Mouse (Mus musculus) large intestine, adult 2 months (tissue): ENCODE measurements around the gene Pecr. TPM values are rescaled to one million over a fixed set of nuclear protein-coding genes. Genes with fewer than 3 reads are reported as not detected.
"Not testable (repeated sequence)": the region's sequence is repeated elsewhere in the genome, so short reads cannot be mapped to it uniquely, and the experiment has no call there.

Experiments
- DNase-seq: peaks from one replicate; pipeline ENCODE4 v3.0.0-alpha.2; 2012; ENCODE audit warnings: low read depth, low spot score
- WGBS: fragments of 180-500 bp; shearing (Covaris S2); methylation state at CpG from one replicate; pipeline ENCODE4 v1.1.7; 2018; 5-methylcytosine and 5-hydroxymethylcytosine counted together
- polyA plus RNA-seq: library from polyadenylated mRNA; depleted of rRNA; stranded (reverse); fragments of >200 nt; gene quantifications from 2 replicates; pipeline ENCODE4 v1.2.3, GENCODE M21; 2012

The Pecr gene
- polyA plus RNA-seq, 1 experiment = 13.0 TPM

DNA sequence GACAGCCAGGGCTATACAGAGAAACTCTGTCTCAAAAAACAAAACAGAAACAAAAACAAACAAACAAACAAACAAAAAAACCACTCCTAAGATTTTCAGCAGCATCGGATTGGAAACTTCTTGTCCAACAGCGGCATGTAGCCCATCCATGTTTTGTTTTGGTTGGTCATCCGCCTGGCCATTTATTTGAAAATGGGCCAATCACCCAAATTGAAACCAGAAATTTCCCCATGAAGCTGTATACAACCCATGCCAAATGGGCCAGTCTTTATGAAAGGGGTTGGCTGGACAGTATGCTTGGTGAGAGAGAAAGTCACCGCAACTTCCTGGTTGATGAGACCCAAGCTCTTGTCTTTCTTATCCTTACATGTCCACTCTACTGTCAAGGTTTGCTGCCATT is 6.8 kb upstream of the Pecr start:
- DNase-seq = no peak
- WGBS = 94% methylated on average over 4 of the region's 4 CpGs

- DNase-seq = no peak
These were observed 4.5 kb upstream of the Pecr start for GRCm38 (mm10) chr1:72288527-72289150.

DNA sequence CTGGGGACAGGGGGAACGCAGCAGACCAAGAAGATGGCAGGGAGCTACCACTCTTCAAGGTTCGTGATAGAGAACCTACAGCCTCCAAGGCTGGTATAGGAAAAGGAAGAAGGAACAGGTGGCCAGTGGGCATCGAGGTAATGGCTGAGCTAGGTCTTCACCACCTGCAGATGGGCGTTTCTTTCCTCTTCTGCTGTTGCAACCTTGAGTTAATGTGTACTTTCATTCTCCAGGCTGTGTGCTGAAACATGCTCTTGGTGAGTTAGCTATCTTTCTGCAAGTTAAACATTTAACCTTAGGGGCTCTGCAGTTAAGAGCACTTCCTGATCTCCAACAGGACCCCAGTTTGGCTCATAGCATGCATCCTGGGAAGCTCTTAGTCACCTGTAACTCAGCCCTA is 3.8 kb upstream of the Pecr start:
- no peak for DNase-seq

More at GRCm38 (mm10) chr1:72288527-72289150, 4.5 kb upstream of the Pecr start:
- WGBS = 84% methylated on average over 4 of the region's 4 CpGs

GRCm38 (mm10) chr1:72286904-72287303 is 2.8 kb upstream of the Pecr start:
- DNase-seq = no peak

More for the DNA sequence above, 3.8 kb upstream of the Pecr start:
- 48% methylated on average over 4 of the region's 4 CpGs for WGBS

DNA sequence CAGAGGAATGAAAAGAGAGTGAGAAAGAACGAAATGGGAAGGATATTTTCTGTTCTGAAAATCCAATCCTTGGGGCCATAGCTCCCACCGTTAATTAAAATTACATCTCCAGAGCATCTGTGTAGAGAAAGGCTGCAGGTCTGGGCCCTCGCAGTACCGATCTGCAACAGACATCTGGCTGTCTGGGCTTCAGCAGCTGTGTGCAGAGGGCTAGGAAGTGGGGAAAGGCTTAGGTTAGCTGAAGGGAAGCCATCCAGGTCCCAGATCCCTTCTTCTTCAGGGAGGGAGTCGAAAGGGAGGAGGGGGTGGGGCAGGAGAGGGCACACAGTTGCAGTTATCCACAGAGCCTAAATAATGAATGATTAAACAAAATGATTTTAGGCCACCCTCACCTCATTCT is 425 bp upstream of the Pecr start:
- no peak for DNase-seq
- WGBS = 8% methylated on average over 5 of the region's 5 CpGs

More at GRCm38 (mm10) chr1:72286904-72287303, 2.8 kb upstream of the Pecr start:
- 75% methylated on average over 5 of the region's 5 CpGs for WGBS

DNA sequence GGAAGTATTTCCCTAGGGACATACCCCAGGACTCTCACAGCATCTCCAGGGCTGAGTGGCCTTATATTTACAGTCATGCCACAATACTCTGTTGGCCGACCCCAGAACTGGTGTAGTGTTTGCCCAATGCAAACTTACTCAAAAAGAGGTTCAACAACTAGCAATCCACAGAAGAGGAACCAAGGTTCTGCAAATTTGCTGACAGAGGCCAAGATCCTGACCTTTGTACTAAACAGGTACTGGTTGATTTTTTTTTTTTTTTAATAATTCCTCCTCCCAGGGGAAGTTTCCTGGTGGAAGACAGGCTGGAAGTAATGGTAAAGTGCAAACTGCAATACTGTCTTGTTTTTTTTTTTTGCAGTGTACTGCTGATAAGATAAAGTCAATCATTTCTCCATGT is 1.5 kb downstream of the Pecr start:
- 28% methylated on average over 1 of the region's 1 CpGs for WGBS
- no peak for DNase-seq

DNA sequence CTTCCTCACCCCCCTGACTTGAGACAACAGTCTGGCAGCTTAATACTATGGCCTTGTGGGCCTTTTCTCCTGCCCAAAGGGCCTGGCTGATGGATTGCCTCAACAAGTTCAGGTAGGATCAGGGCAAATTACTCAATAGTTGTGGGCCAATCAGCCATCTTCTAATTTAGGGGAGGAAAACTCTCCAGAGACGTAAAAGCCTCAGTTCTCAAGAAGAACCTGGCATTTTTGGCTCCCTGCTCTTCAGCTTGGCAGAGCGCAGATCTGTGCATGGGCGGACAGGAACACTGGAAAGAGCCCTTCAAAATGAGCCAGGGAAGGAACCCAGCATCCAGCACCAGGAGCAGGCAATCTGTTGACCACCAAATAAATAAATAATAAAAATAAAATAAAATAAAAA is 6.0 kb downstream of the Pecr start:
- no peak for DNase-seq
- WGBS = 94% methylated on average over 3 of the region's 3 CpGs

GRCm38 (mm10) chr1:72263099-72263498 is 21.0 kb downstream of the Pecr start:
- DNase-seq = no peak
- WGBS = 90% methylated on average over 3 of the region's 3 CpGs

GRCm38 (mm10) chr1:72256381-72257256 is 27.5 kb downstream of the Pecr start:
- no peak for DNase-seq
- 80% methylated on average over 9 of the region's 9 CpGs for WGBS

GRCm38 (mm10) chr1:72255854-72256175 is 28.3 kb downstream of the Pecr start:
- DNase-seq = no peak

DNA sequence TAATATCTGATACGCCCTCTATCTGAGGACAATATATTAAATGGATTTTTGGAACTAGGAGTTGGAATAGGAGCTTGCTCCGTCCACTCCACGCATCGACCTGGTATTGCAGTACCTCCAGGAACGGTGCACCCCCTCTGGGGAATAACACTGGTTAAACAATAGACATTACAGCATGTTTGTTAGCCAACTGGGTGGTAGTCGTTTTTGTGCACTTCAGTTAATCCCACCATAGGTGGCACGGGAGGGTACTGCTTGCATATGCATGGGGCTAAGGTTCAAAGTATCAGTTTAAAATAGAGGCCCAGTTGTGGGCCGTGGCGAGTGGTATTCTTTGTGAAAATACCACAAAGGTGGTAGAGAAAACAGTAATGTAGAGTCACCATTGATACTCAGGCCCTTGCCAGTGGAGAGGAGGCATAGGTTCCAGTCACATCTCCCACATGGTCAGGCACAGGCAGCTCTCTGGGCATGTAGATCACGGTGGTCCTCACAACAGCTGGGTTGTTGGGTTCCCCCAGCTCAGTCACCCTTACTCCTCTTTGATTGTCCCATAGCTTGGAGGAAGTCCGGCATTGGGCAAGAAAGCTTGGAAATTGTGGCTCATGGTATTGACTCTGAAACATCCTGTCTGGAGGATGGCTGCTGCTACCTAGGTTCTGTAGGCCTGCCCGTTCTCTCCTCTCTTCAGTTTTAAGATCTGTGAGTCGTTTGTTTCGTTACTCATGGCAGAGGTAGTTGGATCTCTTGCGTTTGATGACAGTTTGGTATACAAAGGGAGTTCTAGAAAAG is 28.9 kb downstream of the Pecr start:
- DNase-seq = peak; percentile 22
- 7% methylated on average over 15 of the region's 15 CpGs for WGBS

More at GRCm38 (mm10) chr1:72255854-72256175, 28.3 kb downstream of the Pecr start:
- WGBS = 38% methylated on average over 11 of the region's 11 CpGs

GRCm38 (mm10) chr1:72254545-72255061 is 29.5 kb downstream of the Pecr start:
- WGBS = under 1% methylated on average over 35 of the region's 35 CpGs
- peak; percentile 75 for DNase-seq

DNA sequence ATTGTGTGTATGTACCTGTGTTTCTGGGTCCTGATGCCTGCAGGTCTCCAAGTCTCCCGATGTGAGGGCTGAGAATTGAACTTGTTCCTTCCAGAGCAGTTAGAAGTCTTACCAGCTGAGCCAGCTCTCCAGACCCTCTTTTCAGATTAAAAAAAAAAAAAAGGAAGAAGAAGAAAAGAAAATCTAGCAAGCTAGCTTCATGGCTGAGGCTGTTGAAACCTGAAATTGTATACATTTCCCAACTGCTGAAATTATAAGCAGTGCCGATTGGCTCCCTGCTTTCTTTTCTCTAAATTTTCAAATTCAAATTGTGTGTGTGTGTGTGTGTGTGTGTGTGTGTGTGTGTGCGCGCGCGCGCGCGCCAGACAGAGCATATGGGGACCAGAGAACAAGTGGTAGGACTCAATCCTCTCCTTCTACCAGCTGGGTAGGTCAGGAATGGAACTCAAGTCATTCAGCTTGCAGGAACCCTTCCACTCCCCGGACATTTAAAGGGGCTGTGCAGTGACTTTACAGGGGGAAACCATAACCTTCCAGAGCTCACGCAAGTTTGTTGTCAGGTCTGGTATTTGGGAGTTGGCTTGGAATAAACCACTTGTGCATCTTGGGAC is 30.1 kb downstream of the Pecr start:
- DNase-seq = no peak
- WGBS = 15% methylated on average over 11 of the region's 11 CpGs

DNA sequence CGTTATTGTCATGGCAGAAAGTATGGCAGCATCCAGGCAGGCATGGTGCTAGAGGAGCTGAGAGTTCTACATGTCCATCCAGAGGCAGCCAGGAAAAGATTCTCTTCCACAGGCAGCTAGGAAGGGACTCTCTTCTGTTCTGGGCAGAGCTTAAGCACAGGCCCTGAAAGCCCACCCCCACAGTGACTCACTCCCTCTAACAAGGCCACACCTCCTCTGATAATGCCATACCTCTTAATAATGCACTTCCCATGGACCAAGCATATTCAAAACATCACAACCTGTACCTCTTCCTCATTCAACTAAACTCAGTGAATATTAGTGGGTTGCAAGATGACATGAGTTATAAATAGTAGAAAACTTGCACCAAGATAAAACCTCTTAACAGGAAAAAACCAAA is 32.3 kb downstream of the Pecr start:
- no peak for DNase-seq
- WGBS = 98% methylated on average over 1 of the region's 1 CpGs

- DNase-seq = not testable (repeated sequence)
- WGBS = 63% methylated on average over 9 of the region's 9 CpGs
These were observed 35.8 kb downstream of the Pecr start for GRCm38 (mm10) chr1:72248226-72248737.

DNA sequence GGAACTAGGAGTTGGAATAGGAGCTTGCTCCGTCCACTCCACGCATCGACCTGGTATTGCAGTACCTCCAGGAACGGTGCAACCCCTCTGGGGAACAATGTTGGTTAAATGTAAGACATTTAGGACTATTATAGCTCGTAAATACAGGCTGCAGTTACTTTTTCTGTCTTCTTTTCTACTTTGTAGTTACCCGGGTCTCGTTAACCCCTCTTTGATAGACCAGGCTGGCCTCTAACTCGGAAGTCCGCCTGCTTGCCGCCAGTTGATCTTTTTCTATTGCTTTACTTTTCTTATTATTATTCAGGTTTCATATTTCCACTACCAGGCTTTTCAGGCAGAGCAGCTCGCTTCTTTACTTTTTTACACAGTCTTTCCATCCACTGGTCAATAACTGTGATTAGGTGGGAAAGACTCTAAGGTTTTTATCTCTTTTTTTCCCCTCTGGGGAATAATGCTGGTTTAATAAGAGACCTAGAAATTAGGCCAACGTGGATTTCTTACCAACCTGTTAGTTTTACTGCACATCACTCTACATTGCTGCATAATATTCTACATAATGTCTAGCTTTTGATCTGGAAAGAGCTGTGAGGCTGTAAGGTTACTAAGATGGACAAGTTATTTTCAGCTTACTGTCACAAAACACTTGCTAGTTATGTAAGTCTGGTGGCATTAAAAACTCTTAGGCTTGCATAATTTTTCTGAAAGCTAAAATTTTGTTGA is 39.6 kb downstream of the Pecr start:
- no peak for DNase-seq
- WGBS = 2% methylated on average over 12 of the region's 12 CpGs

DNA sequence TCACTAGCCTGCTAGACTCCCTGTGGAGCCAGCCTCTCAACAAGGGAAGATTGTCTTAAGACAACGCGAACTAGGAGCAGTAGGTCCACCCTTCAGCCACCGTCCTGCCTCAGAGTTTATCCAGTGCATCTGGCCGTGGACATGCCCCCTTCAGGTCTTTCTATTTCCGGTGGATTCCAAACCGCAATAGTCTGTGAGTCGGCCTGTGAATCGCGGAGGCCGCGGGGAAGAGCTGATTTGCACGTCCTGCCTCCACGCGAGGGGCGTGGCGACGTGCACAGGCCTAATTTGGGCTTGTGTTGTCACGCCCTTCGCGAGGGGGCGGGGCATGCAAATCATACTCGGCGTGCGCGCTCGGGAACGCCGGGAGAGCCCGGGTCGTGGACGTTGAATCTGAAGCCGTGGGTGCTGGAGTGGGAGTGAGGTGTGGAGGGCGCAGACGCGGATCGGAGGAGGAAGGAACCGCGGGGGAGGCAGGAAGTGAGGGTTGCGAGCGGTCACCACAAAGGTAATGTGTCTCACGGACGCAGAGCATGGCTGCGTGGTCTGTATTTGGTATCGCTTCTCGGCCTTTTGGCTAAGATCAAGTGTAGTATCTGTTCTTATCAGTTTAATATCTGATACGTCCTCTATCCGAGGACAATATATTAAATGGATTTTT is 40.3 kb downstream of the Pecr start:
- peak; percentile 89 for DNase-seq
- WGBS = under 1% methylated on average over 46 of the region's 47 CpGs

- 85% methylated on average over 5 of the region's 5 CpGs for WGBS
These were observed 41.5 kb downstream of the Pecr start for GRCm38 (mm10) chr1:72242581-72243143.

More at GRCm38 (mm10) chr1:72242581-72243143, 41.5 kb downstream of the Pecr start:
- DNase-seq = no peak
